9 mouse cellular contexts compared by ENCODE assay signal in the genomic region with DNA sequence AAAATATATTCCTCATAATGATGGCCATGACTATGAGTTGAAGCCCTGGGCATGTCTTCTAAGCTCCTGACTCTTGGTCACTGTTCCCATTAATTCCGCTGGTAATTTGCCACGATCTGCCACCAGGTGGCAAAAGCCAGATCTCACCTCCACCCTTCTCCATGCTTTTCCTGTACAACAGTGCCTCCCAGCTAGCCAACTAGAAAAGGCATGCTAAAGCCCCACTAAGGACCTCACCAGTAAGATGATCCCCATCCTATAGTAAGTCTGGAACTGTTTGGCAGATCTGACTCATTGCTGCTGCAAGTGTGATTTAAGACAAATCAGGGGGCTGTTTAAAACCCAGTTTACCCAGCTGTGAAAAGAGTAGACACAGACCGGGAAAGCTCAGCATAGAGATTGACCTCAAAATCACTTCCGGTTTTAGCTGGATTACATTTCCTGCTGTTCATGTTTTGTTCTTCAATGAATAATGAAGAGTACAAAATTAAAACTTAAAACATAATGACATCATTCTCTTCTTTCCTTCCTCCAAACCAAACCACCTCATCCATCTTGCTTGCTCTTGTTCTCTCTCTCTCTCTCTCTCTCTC. TPM values are rescaled to one million over a fixed set of nuclear protein-coding genes. Genes with fewer than 3 reads are reported as not detected.
A peak's percentile ranks its signal among the peaks of the same experiment; 100 is the strongest.
DNase-seq lines count a peak whose midpoint lies in the region; ATAC-seq and TF ChIP-seq lines count a peak whose summit lies in the region.
"Had no signal": no experiment of that assay in that cellular context is flagged by ENCODE, and none has a peak within 500 bp of the region (broad histone marks: within the 10 kb centered on the region; RNA-seq: fewer than 3 reads in every experiment).

No protein-coding gene starts in this region.

- H3K9me3 ChIP-seq in intestine, embryonic 16.5 days (ENCODE audit: control insufficient read depth, low read length): no peaks in the 10 kb centered on the region
- no peaks in the 10 kb centered on the region for H3K9me3 ChIP-seq in limb, embryonic 15.5 days
- H3K9me3 ChIP-seq: heart, embryonic 13.5 days had no signal

- WGBS in intestine, embryonic 16.5 days: 28% methylated on average over 4 of the region's 4 CpGs
- WGBS in limb, embryonic 15.5 days: 18% methylated on average over 4 of the region's 4 CpGs

- H3K4me1 ChIP-seq in intestine, embryonic 16.5 days (ENCODE audit: control insufficient read depth, insufficient read depth, low read length): no peaks in the 10 kb centered on the region
- no peaks in the 10 kb centered on the region for H3K4me1 ChIP-seq in limb, embryonic 15.5 days

- peak; percentile 89 for TF ChIP-seq CTCF in C2C12 (IDR thresholded peaks at IDR 0.05; ENCODE audit: control insufficient read depth, insufficient read depth, insufficient read length)

- ATAC-seq in intestine, embryonic 16.5 days: peak; percentile 82
- peak; percentile 76; the same call in 1 of the 2 replicates for ATAC-seq in limb, embryonic 15.5 days (ENCODE audit: insufficient number of reproducible peaks, low FRiP score, low TSS enrichment, low read depth)
- ATAC-seq in monocyte, adult 5-6 weeks (replicated peaks; ENCODE audit: insufficient number of reproducible peaks, low FRiP score, low TSS enrichment, poor library complexity, severe bottlenecking): peak; percentile 91

- no peak overlapping the region for H3K9ac ChIP-seq in intestine, embryonic 16.5 days (ENCODE audit: low read depth, low read length)
- no peak overlapping the region for H3K9ac ChIP-seq in limb, embryonic 15.5 days
- H3K9ac ChIP-seq: heart, embryonic 13.5 days had no signal

- H3K27ac ChIP-seq in intestine, embryonic 16.5 days (ENCODE audit: low read length): no peak overlapping the region
- no peak overlapping the region for H3K27ac ChIP-seq in limb, embryonic 15.5 days
- H3K27ac ChIP-seq: heart, embryonic 13.5 days had no signal

- no peaks in the 10 kb centered on the region for H3K79me2 ChIP-seq in C2C12 (ENCODE audit: control insufficient read depth, insufficient read depth)

- H3K27me3 ChIP-seq in C2C12 (ENCODE audit: control insufficient read depth, insufficient read depth, insufficient read length): no peaks in the 10 kb centered on the region
- no peaks in the 10 kb centered on the region for H3K27me3 ChIP-seq in intestine, embryonic 16.5 days (replicated peaks; ENCODE audit: control insufficient read depth, insufficient read depth, low read length)
- H3K27me3 ChIP-seq in limb, embryonic 15.5 days: no peaks in the 10 kb centered on the region

- no peaks in the 10 kb centered on the region for H3K36me3 ChIP-seq in C2C12 (ENCODE audit: control insufficient read depth, insufficient read depth)
- H3K36me3 ChIP-seq in intestine, embryonic 16.5 days (ENCODE audit: control insufficient read depth, insufficient read depth, low read length): no peaks in the 10 kb centered on the region
- no peaks in the 10 kb centered on the region for H3K36me3 ChIP-seq in limb, embryonic 15.5 days
- H3K36me3 ChIP-seq: heart, embryonic 13.5 days had no signal

- H3ac ChIP-seq in C2C12 (ENCODE audit: control insufficient read depth, insufficient read length, low read depth): no peak overlapping the region

- H3K79me3 ChIP-seq in C2C12 (ENCODE audit: low read depth): no peaks in the 10 kb centered on the region

- peak; percentile 65 for DNase-seq in WW6 (ENCODE audit: low read depth, low spot score)
- peak; percentile 24 to 59 for DNase-seq in cerebellum, postnatal 4 days (ENCODE audit: low spot score in 2 of 2)
- DNase-seq in gastrocnemius, postnatal 25 days: peak; percentile 41
- DNase-seq in thymus, adult 18-20 months: peak; percentile 16 to 27

- H3K4me2 ChIP-seq in intestine, embryonic 16.5 days (ENCODE audit: low read depth, low read length): no peak overlapping the region
- no peak overlapping the region for H3K4me2 ChIP-seq in limb, embryonic 15.5 days
- H3K4me2 ChIP-seq: heart, embryonic 13.5 days had no signal

- H3K4me3 ChIP-seq in C2C12 (ENCODE audit: insufficient read depth, poor library complexity, severe bottlenecking): no peak overlapping the region
- no peak overlapping the region for H3K4me3 ChIP-seq in intestine, embryonic 16.5 days (ENCODE audit: low read length)
- H3K4me3 ChIP-seq in limb, embryonic 15.5 days: no peak overlapping the region
- H3K4me3 ChIP-seq: heart, embryonic 13.5 days had no signal

TF ChIP-seq in C2C12, 6 proteins besides CTCF, POLR2A, EP300 and RAD21:
- no peak for TF ChIP-seq FOSL1 (IDR thresholded peaks at IDR 0.05; ENCODE audit: insufficient read depth, low read length, poor library complexity, severe bottlenecking)
- peak; percentile 28 for TF ChIP-seq MAX (IDR thresholded peaks at IDR 0.05)
- peak; percentile 28 for TF ChIP-seq MYOD1 (IDR thresholded peaks at IDR 0.05; ENCODE audit: control insufficient read depth, insufficient read length, low read depth)
- TF ChIP-seq MYOG (IDR thresholded peaks at IDR 0.05; ENCODE audit: control insufficient read depth, extremely low read depth, insufficient read length): no peak
- TF ChIP-seq CEBPB (IDR thresholded peaks at IDR 0.05; ENCODE audit: low read depth): no peak

RNA-seq across cellular contexts. Expression of gene Pgm2, which starts 22.6 kb away (rescaled TPM):
- 22.6 TPM for polyA plus RNA-seq in C2C12 (2012; fragmentation: generic; extraction: Trizol)
- 1 to 10 TPM; 2.8 TPM for total RNA-seq in gastrocnemius, postnatal 25 days (2021)
- polyA plus RNA-seq in intestine, embryonic 16.5 days (2015; fragmentation: Nextera tagmentation; extraction: Ambion mirVana): 37.6 and 38.5 TPM in 2 replicates
- 29.5 and 31.5 TPM in 2 replicates for polyA plus RNA-seq in limb, embryonic 15.5 days (2015; fragmentation: Nextera tagmentation; extraction: Ambion mirVana)
- total RNA-seq in monocyte, adult 5-6 weeks (2017): 22.4 to 37.8 TPM (median 28.8 TPM) in 3 replicates
